Mouse (Mus musculus) ES-E14 (cell line): ENCODE results near the gene Gm45194. TPM values are rescaled to one million over a fixed set of nuclear protein-coding genes. Genes with fewer than 3 reads are reported as not detected.

Experiments
- DNase-seq: peaks from one replicate; pipeline ENCODE4 v3.0.0-alpha.2; 2013; ENCODE audit warnings: low read depth, low spot score
- H3K27ac ChIP-seq: 2 replicates; pipeline ENCODE4 v1.5.1; 2012; ENCODE audit warnings: low read depth, mild to moderate bottlenecking, low read length, moderate library complexity, mixed read lengths; ENCODE audit not compliant: poor library complexity, insufficient read depth, severe bottlenecking
- H3K36me3 ChIP-seq: 2 replicates; pipeline ENCODE4 v1.6.1; 2012; ENCODE audit warnings: mild to moderate bottlenecking, low read length, moderate library complexity, mixed read lengths; ENCODE audit not compliant: control insufficient read depth, poor library complexity, insufficient read depth, severe bottlenecking
- H3K4me1 ChIP-seq, 2 experiments: fragments of 150-350 bp in 1 of 2; sonication (generic) in 1 of 2; 2 replicates each; pipeline ENCODE4 v1.6.1; 2012; ENCODE audit warnings: low read length in 2 of 2, mild to moderate bottlenecking in 1 of 2, mixed read lengths in 1 of 2; ENCODE audit not compliant: control insufficient read depth in 2 of 2, insufficient read depth in 2 of 2, poor library complexity in 1 of 2
- H3K4me3 ChIP-seq, 2 experiments: fragments of 150-350 bp in 1 of 2; sonication (generic) in 1 of 2; 2 replicates each; pipeline ENCODE4 v1.5.1; 2012; ENCODE audit warnings: low read length in 2 of 2, low read depth in 1 of 2, mild to moderate bottlenecking in 1 of 2, mixed read lengths in 1 of 2; ENCODE audit not compliant: insufficient read depth in 1 of 2, poor library complexity in 1 of 2, severe bottlenecking in 1 of 2
- H3K9ac ChIP-seq: 2 replicates; pipeline ENCODE4 v1.6.1; 2012; ENCODE audit warnings: low read depth, mild to moderate bottlenecking, low read length, mixed read lengths; ENCODE audit not compliant: poor library complexity, insufficient read depth, severe bottlenecking
- H3K9me3 ChIP-seq: fragments of 150-350 bp; sonication (generic); 2 replicates; pipeline ENCODE4 v1.6.1; 2012; ENCODE audit warnings: low read depth, mild to moderate bottlenecking, low read length; ENCODE audit not compliant: control insufficient read depth, insufficient read depth
- CHD2 ChIP-seq: IDR thresholded peaks from 2 replicates; pipeline ENCODE4 v1.6.1; 2014; ENCODE audit warnings: mild to moderate bottlenecking, low read depth, low read length, inconsistent platforms
- HCFC1 ChIP-seq: IDR thresholded peaks from 2 replicates; pipeline ENCODE4 v1.6.1; 2012; ENCODE audit warnings: low read length, inconsistent platforms, borderline replicate concordance; ENCODE audit not compliant: insufficient read depth
- MAFK ChIP-seq: IDR thresholded peaks from 2 replicates; pipeline ENCODE4 v1.6.1; 2014; ENCODE audit warnings: mild to moderate bottlenecking, low read depth, low read length, inconsistent platforms; ENCODE audit not compliant: insufficient read depth
- ZC3H11A ChIP-seq: IDR thresholded peaks from 2 replicates; pipeline ENCODE4 v1.6.1; 2012; ENCODE audit warnings: low read depth, mild to moderate bottlenecking, inconsistent platforms, low read length, borderline replicate concordance
- ZNF384 ChIP-seq: IDR thresholded peaks from 2 replicates; pipeline ENCODE4 v1.6.1; 2012; ENCODE audit warnings: low read depth, low read length, inconsistent platforms
- in situ Hi-C, 2 experiments: fragments of 600-800 bp; cut with MboI; formaldehyde crosslinking; loops; one replicate each; pipeline ENCODE4 v1.15.1; 2025; ENCODE audit warnings: low sequenced_read_pairs in 2 of 2, inconsistent platforms in 1 of 2; ENCODE audit not compliant: unreplicated experiment in 2 of 2
- total RNA-seq: library from RNA; depleted of rRNA; stranded (reverse); fragments of 300-350 nt; gene quantifications from 2 replicates; pipeline ENCODE4 v1.2.3, GENCODE M21; 2012

Gene Gm45194
- total RNA-seq, 1 experiment, result 0.36 TPM

DNA sequence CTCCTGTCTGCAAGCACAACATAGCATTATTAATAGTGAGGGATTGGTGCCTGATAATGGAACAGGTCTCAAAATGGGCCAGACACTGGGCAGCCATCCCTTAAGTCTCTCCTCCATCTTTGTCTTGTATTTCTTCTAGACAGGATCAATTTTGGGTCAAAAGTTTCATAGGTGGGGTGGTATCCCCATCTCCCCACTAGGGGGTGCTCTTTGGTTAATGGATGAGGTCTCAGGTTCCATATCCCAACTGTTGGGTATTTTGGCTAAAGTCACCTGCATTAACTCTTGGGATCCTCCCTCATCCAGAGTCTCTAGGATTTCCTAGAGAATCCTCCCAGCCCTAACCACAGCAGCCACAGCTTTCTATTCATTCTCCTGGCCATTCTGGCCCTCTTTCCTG, 26.2 kb downstream of the Gm45194 start:
- in situ Hi-C loops, result loop anchor here (25.0 kb wide), 1 partner anchor 420 kb away; no protein-coding TSS in a partner anchor

GRCm38 (mm10) chrX:111960909-111961308, 69.7 kb downstream of the Gm45194 start:
- no peaks in the 10 kb centered on the region for H3K4me1 ChIP-seq
- TF ChIP-seq CHD2 (no peak), ZNF384 (no peak), MAFK (no peak), HCFC1 (no peak), ZC3H11A (no peak)
- no peaks in the 10 kb centered on the region for H3K9me3 ChIP-seq
- H3K27ac ChIP-seq, result no peak overlapping the region
- H3K4me3 ChIP-seq, result no peak overlapping the region
- in situ Hi-C loops, result no loop called here
- no peak for DNase-seq
- H3K36me3 ChIP-seq, result no peaks in the 10 kb centered on the region
- H3K9ac ChIP-seq, result no peak overlapping the region

More for the DNA sequence above, 26.2 kb downstream of the Gm45194 start:
- H3K27ac ChIP-seq, result no peak overlapping the region
- H3K4me1 ChIP-seq, result no peaks in the 10 kb centered on the region
- no peaks in the 10 kb centered on the region for H3K9me3 ChIP-seq
- no peaks in the 10 kb centered on the region for H3K36me3 ChIP-seq
- no peak overlapping the region for H3K4me3 ChIP-seq
- no peak for TF ChIP-seq HCFC1
- no peak for TF ChIP-seq CHD2
- no peak for TF ChIP-seq ZNF384
- no peak for TF ChIP-seq MAFK
- no peak for TF ChIP-seq ZC3H11A
- no peak overlapping the region for H3K9ac ChIP-seq
- DNase-seq, result no peak

DNA sequence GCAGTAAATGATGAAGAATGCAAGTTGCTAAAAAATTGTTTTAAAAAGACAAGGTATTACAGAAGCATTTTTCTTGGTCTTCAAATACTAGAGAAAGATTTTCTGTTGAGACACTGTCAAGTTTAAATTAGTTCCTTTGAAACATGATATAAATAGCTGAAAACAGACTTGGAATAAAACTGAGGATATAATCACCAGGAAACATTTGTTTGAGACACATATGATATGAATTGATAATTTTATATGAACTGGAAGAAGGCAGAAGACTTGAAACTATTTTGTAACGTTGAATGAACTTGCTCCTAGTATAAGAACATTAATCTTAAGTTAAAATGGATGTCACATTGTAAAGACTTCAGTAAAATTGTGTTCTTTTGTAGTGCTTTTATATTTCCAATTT, 108.5 kb downstream of the Gm45194 start:
- no peak for DNase-seq
- no peaks in the 10 kb centered on the region for H3K9me3 ChIP-seq
- no peaks in the 10 kb centered on the region for H3K36me3 ChIP-seq
- TF ChIP-seq MAFK (no peak), ZC3H11A (no peak), HCFC1 (no peak), CHD2 (no peak), ZNF384 (no peak)
- no peak overlapping the region for H3K4me3 ChIP-seq
- in situ Hi-C loops, result no loop called here
- no peaks in the 10 kb centered on the region for H3K4me1 ChIP-seq
- H3K27ac ChIP-seq, result no peak overlapping the region
- H3K9ac ChIP-seq, result no peak overlapping the region

DNA sequence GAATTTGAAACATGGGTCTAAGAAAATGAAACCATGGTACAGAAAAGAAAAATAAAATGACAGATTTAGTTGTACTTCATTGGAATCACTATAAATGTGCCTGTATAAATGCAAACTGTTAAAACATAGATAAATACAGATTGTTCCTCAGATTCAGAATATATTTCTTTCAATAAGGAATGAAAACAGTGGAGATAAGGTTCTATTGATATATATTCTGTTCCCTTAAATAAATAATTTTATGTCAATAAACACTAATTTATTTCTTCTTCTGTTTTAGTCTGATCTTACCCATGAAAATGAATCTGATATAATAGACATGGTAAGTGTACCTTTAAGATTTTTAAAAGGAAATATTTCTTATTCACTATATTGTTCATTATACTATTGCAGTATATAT, 119.5 kb downstream of the Gm45194 start, which contains the start of gene Tex16:
TSS of gene Tex16 (plus strand) at position 301 of the 400 bp plus-strand sequence.
- Histone ChIP-seq H3K4me1 (no peaks in the 10 kb centered on the region), H3K9me3 (no peaks in the 10 kb centered on the region), H3K9ac (no peak within 1 kb of the TSS), H3K36me3 (no peaks in the 10 kb centered on the region), H3K4me3 (no peak within 1 kb of the TSS), H3K27ac (no peak within 1 kb of the TSS)
- in situ Hi-C loops, result no loop called here
- TF ChIP-seq CHD2 (no peak), ZNF384 (no peak), HCFC1 (no peak), ZC3H11A (no peak), MAFK (no peak)
- DNase-seq, result no peak

DNA sequence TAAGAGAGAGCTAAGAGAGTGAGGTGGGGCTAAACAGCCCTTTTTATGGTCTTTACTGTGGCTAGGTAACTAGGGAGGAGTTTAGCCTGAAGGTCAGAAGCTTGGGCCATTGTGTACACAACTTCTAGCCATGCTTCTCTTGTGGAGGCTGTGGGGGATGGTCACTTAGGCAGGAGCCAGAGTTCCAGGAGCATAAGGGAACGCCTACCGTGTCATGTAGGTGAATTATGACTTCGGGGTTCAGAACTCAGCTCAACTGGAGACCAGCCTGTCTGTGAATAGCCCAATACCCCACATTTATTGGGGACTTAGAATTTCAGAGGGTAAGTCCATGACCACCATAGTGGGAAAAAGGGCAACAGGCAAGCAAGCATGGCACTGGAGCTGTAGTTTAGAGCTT, 347.6 kb downstream of the Gm45194 start, which contains the start of gene 4933403O08Rik:
TSS of gene 4933403O08Rik (plus strand) at position 301 of the 400 bp plus-strand sequence.
- Histone ChIP-seq H3K4me3 (no peak within 1 kb of the TSS), H3K4me1 (no peaks in the 10 kb centered on the region), H3K9me3 (no peaks in the 10 kb centered on the region), H3K9ac (no peak within 1 kb of the TSS), H3K36me3 (no peaks in the 10 kb centered on the region), H3K27ac (no peak within 1 kb of the TSS)
- in situ Hi-C loops, result no loop called here
- no peak for TF ChIP-seq MAFK
- TF ChIP-seq HCFC1, result no peak
- no peak for TF ChIP-seq CHD2
- DNase-seq, result no peak
